Mouse (Mus musculus): ENCODE measurements around the gene Slco1b2. TPM values are rescaled to one million over a fixed set of nuclear protein-coding genes. Genes with fewer than 3 reads are reported as not detected.
"Not testable (repeated sequence)": the region's sequence is repeated elsewhere in the genome, so short reads cannot be mapped to it uniquely, and the experiment has no call there.

Slco1b2 gene
- not detected in 2 replicates for polyA plus RNA-seq (2016; fragmentation: Nextera tagmentation; extraction: Ambion mirVana)

- 85% methylated on average over 3 of the region's 3 CpGs for WGBS
- no peaks in the 10 kb centered on the region for H3K9me3 ChIP-seq (replicated peaks)
Measured at GRCm38 (mm10) chr6:141629291-141629690, at the start of gene Slco1b2. Gene Slco1b2 (plus strand): TSS chr6:141629518.

GRCm38 (mm10) chr6:141584791-141585403 lies 44.4 kb upstream of the Slco1b2 start:
- no peak overlapping the region for H3K4me2 ChIP-seq (replicated peaks)
- H3K27me3 ChIP-seq = no peaks in the 10 kb centered on the region
- H3K27ac ChIP-seq = no peak overlapping the region
- H3K9me3 ChIP-seq (replicated peaks) = no peaks in the 10 kb centered on the region
- WGBS = 76% methylated on average over 1 of the region's 1 CpGs
- H3K4me3 ChIP-seq = no peak overlapping the region
- no peaks in the 10 kb centered on the region for H3K4me1 ChIP-seq
- no peak overlapping the region for H3K9ac ChIP-seq
- no peak for ATAC-seq (ENCODE audit: low FRiP score)
- H3K36me3 ChIP-seq = no peaks in the 10 kb centered on the region

More at GRCm38 (mm10) chr6:141629291-141629690, at the start of gene Slco1b2:
- H3K9ac ChIP-seq = no peak within 1 kb of the TSS
- no peaks in the 10 kb centered on the region for H3K36me3 ChIP-seq
- H3K27ac ChIP-seq = no peak within 1 kb of the TSS
- no peak within 1 kb of the TSS for H3K4me3 ChIP-seq
- no peak within 1 kb of the TSS for H3K4me2 ChIP-seq (replicated peaks)
- no peak for ATAC-seq (ENCODE audit: low FRiP score)
- H3K27me3 ChIP-seq = no peaks in the 10 kb centered on the region
- H3K4me1 ChIP-seq = no peaks in the 10 kb centered on the region

GRCm38 (mm10) chr6:141590002-141590401 lies 39.3 kb upstream of the Slco1b2 start:
- H3K4me3 ChIP-seq = no peak overlapping the region
- no peak for ATAC-seq (ENCODE audit: low FRiP score)
- WGBS = 68% methylated on average over 1 of the region's 1 CpGs
- H3K36me3 ChIP-seq = no peaks in the 10 kb centered on the region
- no peak overlapping the region for H3K4me2 ChIP-seq (replicated peaks)
- no peaks in the 10 kb centered on the region for H3K4me1 ChIP-seq
- no peak overlapping the region for H3K27ac ChIP-seq
- no peaks in the 10 kb centered on the region for H3K9me3 ChIP-seq (replicated peaks)
- no peaks in the 10 kb centered on the region for H3K27me3 ChIP-seq
- no peak overlapping the region for H3K9ac ChIP-seq

GRCm38 (mm10) chr6:141590598-141591200 lies 38.6 kb upstream of the Slco1b2 start:
- H3K27me3 ChIP-seq, H3K4me1 ChIP-seq: not testable (repeated sequence)
- WGBS = 51% methylated on average over 4 of the region's 4 CpGs

GRCm38 (mm10) chr6:141596081-141596480 lies 33.2 kb upstream of the Slco1b2 start:
- H3K4me3 ChIP-seq = no peak overlapping the region
- H3K27me3 ChIP-seq = no peaks in the 10 kb centered on the region
- no peaks in the 10 kb centered on the region for H3K36me3 ChIP-seq
- H3K27ac ChIP-seq = no peak overlapping the region
- 91% methylated on average over 2 of the region's 2 CpGs for WGBS
- H3K4me1 ChIP-seq = no peaks in the 10 kb centered on the region
- ATAC-seq (ENCODE audit: low FRiP score) = no peak
- H3K4me2 ChIP-seq (replicated peaks) = no peak overlapping the region
- H3K9ac ChIP-seq = no peak overlapping the region
- 0 out of 2 replicates have a peak, but pooled peaks cover 11% of the 10 kb centered on the region for H3K9me3 ChIP-seq (replicated peaks)

More at GRCm38 (mm10) chr6:141590598-141591200, 38.6 kb upstream of the Slco1b2 start:
- not testable (repeated sequence) for H3K4me2 ChIP-seq (replicated peaks); H3K27ac ChIP-seq; H3K9me3 ChIP-seq (replicated peaks); H3K36me3 ChIP-seq; H3K9ac ChIP-seq; H3K4me3 ChIP-seq; ATAC-seq (ENCODE audit: low FRiP score)

- ATAC-seq (ENCODE audit: low FRiP score) = no peak
- Histone ChIP-seq H3K9ac (no peak overlapping the region), H3K27ac (no peak overlapping the region), H3K4me2 (replicated peaks) (no peak overlapping the region), H3K36me3 (no peaks in the 10 kb centered on the region), H3K27me3 (no peaks in the 10 kb centered on the region), H3K4me3 (no peak overlapping the region), H3K9me3 (replicated peaks) (0 out of 2 replicates have a peak, but pooled peaks cover 11% of the 10 kb centered on the region), H3K4me1 (no peaks in the 10 kb centered on the region)
- WGBS = 94% methylated on average over 2 of the region's 2 CpGs
Measured at GRCm38 (mm10) chr6:141597037-141597436, 32.3 kb upstream of the Slco1b2 start.

- no peaks in the 10 kb centered on the region for H3K27me3 ChIP-seq
- 0 out of 2 replicates have a peak, but pooled peaks cover 11% of the 10 kb centered on the region for H3K9me3 ChIP-seq (replicated peaks)
- no peak for ATAC-seq (ENCODE audit: low FRiP score)
- no peaks in the 10 kb centered on the region for H3K36me3 ChIP-seq
- no peak overlapping the region for H3K4me2 ChIP-seq (replicated peaks)
- no peak overlapping the region for H3K4me3 ChIP-seq
- no peak overlapping the region for H3K9ac ChIP-seq
- WGBS = 66% methylated on average over 9 of the region's 9 CpGs
- H3K4me1 ChIP-seq = no peaks in the 10 kb centered on the region
- H3K27ac ChIP-seq = no peak overlapping the region
Measured at GRCm38 (mm10) chr6:141600940-141601339, 28.4 kb upstream of the Slco1b2 start.

GRCm38 (mm10) chr6:141610702-141611260 lies 18.5 kb upstream of the Slco1b2 start:
- no peaks in the 10 kb centered on the region for H3K27me3 ChIP-seq
- H3K9me3 ChIP-seq (replicated peaks) = no peaks in the 10 kb centered on the region
- ATAC-seq (ENCODE audit: low FRiP score) = no peak
- no peaks in the 10 kb centered on the region for H3K4me1 ChIP-seq
- no peak overlapping the region for H3K27ac ChIP-seq
- WGBS = 67% methylated on average over 2 of the region's 2 CpGs
- no peaks in the 10 kb centered on the region for H3K36me3 ChIP-seq
- H3K4me2 ChIP-seq (replicated peaks) = no peak overlapping the region
- no peak overlapping the region for H3K9ac ChIP-seq
- H3K4me3 ChIP-seq = no peak overlapping the region

- Histone ChIP-seq H3K4me1 (no peaks in the 10 kb centered on the region), H3K9me3 (replicated peaks) (no peaks in the 10 kb centered on the region), H3K27me3 (no peaks in the 10 kb centered on the region), H3K36me3 (no peaks in the 10 kb centered on the region), H3K27ac (no peak overlapping the region), H3K4me3 (no peak overlapping the region), H3K9ac (no peak overlapping the region), H3K4me2 (replicated peaks) (no peak overlapping the region)
- no peak for ATAC-seq (ENCODE audit: low FRiP score)
Measured at GRCm38 (mm10) chr6:141614017-141614416, 15.3 kb upstream of the Slco1b2 start.

- Histone ChIP-seq H3K4me1 (no peaks in the 10 kb centered on the region), H3K4me3 (no peak overlapping the region), H3K4me2 (replicated peaks) (no peak overlapping the region), H3K27ac (no peak overlapping the region), H3K9ac (no peak overlapping the region), H3K9me3 (replicated peaks) (no peaks in the 10 kb centered on the region), H3K27me3 (no peaks in the 10 kb centered on the region), H3K36me3 (no peaks in the 10 kb centered on the region)
- WGBS = 89% methylated on average over 3 of the region's 3 CpGs
- ATAC-seq (ENCODE audit: low FRiP score) = no peak
Measured at GRCm38 (mm10) chr6:141615348-141615747, 14.0 kb upstream of the Slco1b2 start.

- Histone ChIP-seq H3K4me2 (replicated peaks) (no peak overlapping the region), H3K27me3 (no peaks in the 10 kb centered on the region), H3K4me1 (no peaks in the 10 kb centered on the region), H3K4me3 (no peak overlapping the region), H3K9me3 (replicated peaks) (no peaks in the 10 kb centered on the region), H3K27ac (no peak overlapping the region), H3K36me3 (no peaks in the 10 kb centered on the region), H3K9ac (no peak overlapping the region)
- WGBS = 93% methylated on average over 6 of the region's 6 CpGs
- no peak for ATAC-seq (ENCODE audit: low FRiP score)
Measured at GRCm38 (mm10) chr6:141632935-141633334, 3.6 kb downstream of the Slco1b2 start.

- Histone ChIP-seq H3K4me2 (replicated peaks) (no peak overlapping the region), H3K4me3 (no peak overlapping the region), H3K27me3 (no peaks in the 10 kb centered on the region), H3K27ac (no peak overlapping the region), H3K9me3 (replicated peaks) (no peaks in the 10 kb centered on the region), H3K9ac (no peak overlapping the region), H3K4me1 (no peaks in the 10 kb centered on the region), H3K36me3 (no peaks in the 10 kb centered on the region)
- ATAC-seq (ENCODE audit: low FRiP score) = no peak
- WGBS = 83% methylated on average over 2 of the region's 2 CpGs
Measured at GRCm38 (mm10) chr6:141635250-141635649, 5.9 kb downstream of the Slco1b2 start.

- WGBS = 81% methylated on average over 1 of the region's 1 CpGs
- Histone ChIP-seq H3K9me3 (replicated peaks) (no peaks in the 10 kb centered on the region), H3K27me3 (no peaks in the 10 kb centered on the region), H3K4me3 (no peak overlapping the region), H3K4me1 (no peaks in the 10 kb centered on the region), H3K4me2 (replicated peaks) (no peak overlapping the region), H3K9ac (no peak overlapping the region), H3K27ac (no peak overlapping the region), H3K36me3 (no peaks in the 10 kb centered on the region)
- no peak for ATAC-seq (ENCODE audit: low FRiP score)
Measured at GRCm38 (mm10) chr6:141640639-141641038, 11.3 kb downstream of the Slco1b2 start.

Measured in hindbrain, embryonic 12.5 days (tissue).